Mouse (Mus musculus) A20 (cell line): ENCODE data around the gene Ring1.
A peak's percentile ranks its signal among the peaks of the same experiment; 100 is the strongest.
"Not testable (repeated sequence)": the region's sequence is repeated elsewhere in the genome, so short reads cannot be mapped to it uniquely, and the experiment has no call there.

Experiments used
- DNase-seq: peaks from one replicate; pipeline ENCODE4 v3.0.0-alpha.2; 2011; ENCODE audit warnings: low read depth, low spot score

Gene Ring1

GRCm38 (mm10) chr17:33994959-33995358 is 29.5 kb downstream of the Ring1 start:
- no peak for DNase-seq

GRCm38 (mm10) chr17:33991788-33992664 is 32.5 kb downstream of the Ring1 start:
- DNase-seq = peak; percentile 86

GRCm38 (mm10) chr17:33982136-33982535 is 42.3 kb downstream of the Ring1 start:
- not testable (repeated sequence) for DNase-seq

GRCm38 (mm10) chr17:33981192-33981909 is 43.1 kb downstream of the Ring1 start:
- DNase-seq = not testable (repeated sequence)

DNA sequence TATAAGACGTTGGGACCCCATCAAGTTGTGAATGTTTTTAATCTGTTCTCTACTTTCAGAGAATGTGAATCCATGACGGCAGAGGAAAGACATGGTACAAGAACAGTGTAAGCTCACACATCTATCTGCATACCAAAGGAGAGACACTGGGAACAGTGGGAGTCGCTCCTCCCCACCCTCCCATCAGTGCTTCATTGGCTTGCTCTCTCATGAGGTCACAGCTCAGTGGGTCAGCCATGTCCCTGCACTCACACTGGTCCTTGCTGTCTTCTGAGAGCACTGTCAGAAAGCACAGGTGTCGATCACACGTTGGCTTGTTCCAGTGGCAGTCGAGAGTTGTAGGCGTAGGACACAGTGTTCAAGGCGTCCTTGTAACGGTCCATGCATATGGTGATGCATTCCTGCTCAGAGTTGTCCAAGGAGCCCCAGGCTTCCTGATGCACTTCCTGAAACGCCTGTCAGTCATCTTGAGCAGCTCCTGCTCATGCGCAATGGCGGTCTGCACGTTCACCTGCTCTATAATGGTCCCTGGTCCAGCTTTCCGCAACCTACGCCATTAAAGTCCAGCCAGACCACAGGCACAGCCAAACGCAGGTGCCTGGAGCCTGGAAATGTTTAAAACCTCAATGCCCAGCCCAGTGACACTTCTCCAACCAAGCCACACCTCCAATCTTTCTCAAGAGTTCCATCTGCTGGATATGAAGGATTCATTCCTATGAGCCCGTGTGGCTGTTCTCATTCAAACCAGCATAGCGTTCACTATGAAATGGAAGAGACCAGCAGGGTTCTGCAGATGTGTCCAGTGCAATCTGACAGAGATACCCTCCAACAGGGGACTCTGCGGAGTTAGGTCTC is 44.1 kb downstream of the Ring1 start:
- no peak for DNase-seq

- DNase-seq = no peak
Observed at GRCm38 (mm10) chr17:33979512-33980050, 44.9 kb downstream of the Ring1 start.

- peak; percentile 97 for DNase-seq
Observed at GRCm38 (mm10) chr17:33978631-33979031, 45.8 kb downstream of the Ring1 start.

- peak; percentile 31 for DNase-seq
Observed at GRCm38 (mm10) chr17:33977861-33978557, 46.5 kb downstream of the Ring1 start.

GRCm38 (mm10) chr17:33973572-33973971 is 50.9 kb downstream of the Ring1 start:
- no peak for DNase-seq

DNA sequence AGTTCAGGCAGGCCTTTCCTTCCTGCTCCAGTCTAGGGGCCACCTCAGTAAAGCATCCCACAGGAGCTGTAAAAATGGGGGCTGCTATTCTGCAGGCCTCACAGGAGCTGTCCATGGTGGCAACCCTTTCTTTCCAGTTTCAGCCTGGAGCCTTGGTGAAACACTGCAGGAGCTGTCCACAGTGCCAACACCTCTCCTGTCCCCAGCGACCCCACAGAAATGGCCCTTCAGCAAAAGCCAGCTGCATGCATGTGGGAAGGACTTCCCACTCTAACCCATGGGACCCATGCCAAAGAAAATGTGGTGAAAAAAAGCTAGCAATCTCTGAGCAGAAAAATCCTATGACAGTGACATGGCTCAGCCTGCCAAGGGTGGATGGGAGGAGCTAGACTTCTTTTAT is 51.8 kb downstream of the Ring1 start:
- DNase-seq = peak; percentile 49
